8 mouse cellular contexts compared by ENCODE assay signal in genomic region chr7:127801010-127801621, GRCm38 (mm10). TPM values are rescaled to one million over a fixed set of nuclear protein-coding genes. Genes with fewer than 3 reads are reported as not detected.
DNase-seq lines count a peak whose midpoint lies in the region; ATAC-seq and TF ChIP-seq lines count a peak whose summit lies in the region.

No protein-coding gene starts in this region.

- no peaks in the 10 kb centered on the region for H3K27me3 ChIP-seq in hindbrain, embryonic 13.5 days
- no peaks in the 10 kb centered on the region for H3K27me3 ChIP-seq in hindbrain, embryonic 10.5 days (ENCODE audit: insufficient read depth, poor library complexity, severe bottlenecking)
- no peaks in the 10 kb centered on the region for H3K27me3 ChIP-seq in limb, embryonic 10.5 days (ENCODE audit: low read depth, poor library complexity, severe bottlenecking)
- no peaks in the 10 kb centered on the region for H3K27me3 ChIP-seq in stomach, embryonic 15.5 days (replicated peaks)

- H3K4me1 ChIP-seq in hindbrain, embryonic 13.5 days (replicated peaks): peaks cover 9% of the 10 kb centered on the region
- H3K4me1 ChIP-seq in hindbrain, embryonic 10.5 days (replicated peaks): 0 out of 2 replicates have a peak, but pooled peaks cover 11% of the 10 kb centered on the region
- no peaks in the 10 kb centered on the region for H3K4me1 ChIP-seq in cortical plate, adult 2 months (ENCODE audit: control insufficient read depth, insufficient read depth, low read length)
- peaks cover 12% of the 10 kb centered on the region for H3K4me1 ChIP-seq in limb, embryonic 10.5 days
- H3K4me1 ChIP-seq in stomach, embryonic 15.5 days: peaks cover 16% of the 10 kb centered on the region; the same call in 1 of the 2 replicates

- peaks cover 82% of the 10 kb centered on the region for H3K36me3 ChIP-seq in hindbrain, embryonic 13.5 days
- H3K36me3 ChIP-seq in hindbrain, embryonic 10.5 days: peaks cover 90% of the 10 kb centered on the region
- H3K36me3 ChIP-seq in limb, embryonic 10.5 days: peaks cover 81% of the 10 kb centered on the region
- peaks cover 33% of the 10 kb centered on the region for H3K36me3 ChIP-seq in stomach, embryonic 15.5 days

- no peak for DNase-seq in hindbrain, embryonic 10.5 days (ENCODE audit: low spot score)
- DNase-seq in MN1 (ENCODE audit: low spot score): peak; percentile 73
- DNase-seq in limb, embryonic 10.5 days (ENCODE audit: low spot score): no peak
- no peak for DNase-seq in left cerebral cortex, adult 11 months (ENCODE audit: low spot score)
- DNase-seq in spleen, adult 18-20 months: no peak

- 90% methylated on average over 8 of the region's 8 CpGs for WGBS in hindbrain, embryonic 13.5 days
- WGBS in hindbrain, embryonic 10.5 days: 92% methylated on average over 8 of the region's 8 CpGs
- 90% methylated on average over 8 of the region's 8 CpGs for WGBS in limb, embryonic 10.5 days
- 83% methylated on average over 8 of the region's 8 CpGs for WGBS in stomach, embryonic 15.5 days

- no peak for ATAC-seq in hindbrain, embryonic 13.5 days (ENCODE audit: low FRiP score)
- 0 out of 2 replicates have a peak, but pooled peaks have one; percentile 8 for ATAC-seq in stomach, embryonic 15.5 days (ENCODE audit: insufficient read depth, low FRiP score, low read depth)

- no peak overlapping the region; the same call in 1 of the 2 replicates for H3K27ac ChIP-seq in hindbrain, embryonic 13.5 days
- no peak overlapping the region for H3K27ac ChIP-seq in hindbrain, embryonic 10.5 days
- peak overlapping the region; percentile 47; the same call in 1 of the 2 replicates for H3K27ac ChIP-seq in cortical plate, adult 2 months (ENCODE audit: insufficient read depth, low read length)
- no peak overlapping the region for H3K27ac ChIP-seq in limb, embryonic 10.5 days
- peak overlapping the region; percentile 8; the same call in 1 of the 2 replicates for H3K27ac ChIP-seq in stomach, embryonic 15.5 days

- TF ChIP-seq POLR2A in cortical plate, adult 2 months (IDR thresholded peaks at IDR 0.05; ENCODE audit: extremely low read depth, insufficient read depth, low read length): peak; percentile 17; the same call in 1 of the 2 replicates

- TF ChIP-seq CTCF in cortical plate, adult 2 months (IDR thresholded peaks at IDR 0.05; ENCODE audit: extremely low read depth, insufficient read depth, low read length): no peak

- no peak overlapping the region for H3K4me3 ChIP-seq in hindbrain, embryonic 13.5 days
- H3K4me3 ChIP-seq in hindbrain, embryonic 10.5 days: no peak overlapping the region
- no peak overlapping the region; the same call in 1 of the 2 replicates for H3K4me3 ChIP-seq in cortical plate, adult 2 months (ENCODE audit: insufficient read depth, low read length)
- 0 out of 2 replicates have a peak overlapping the region, but pooled peaks have one; percentile 22 for H3K4me3 ChIP-seq in limb, embryonic 10.5 days
- H3K4me3 ChIP-seq in stomach, embryonic 15.5 days (replicated peaks): peak overlapping the region; percentile 31; the same call in 1 of the 2 replicates

- no peaks in the 10 kb centered on the region for H3K9me3 ChIP-seq in hindbrain, embryonic 13.5 days
- H3K9me3 ChIP-seq in hindbrain, embryonic 10.5 days: no peaks in the 10 kb centered on the region
- no peaks in the 10 kb centered on the region for H3K9me3 ChIP-seq in limb, embryonic 10.5 days (replicated peaks)
- no peaks in the 10 kb centered on the region for H3K9me3 ChIP-seq in stomach, embryonic 15.5 days

- H3K4me2 ChIP-seq in hindbrain, embryonic 13.5 days: peak overlapping the region; percentile 35
- H3K4me2 ChIP-seq in stomach, embryonic 15.5 days: peak overlapping the region; percentile 51

- H3K9ac ChIP-seq in hindbrain, embryonic 13.5 days: peak overlapping the region; percentile 58
- H3K9ac ChIP-seq in stomach, embryonic 15.5 days: no peak overlapping the region

RNA-seq across cellular contexts. Expression of gene Hsd3b7, which starts 0.7 kb away (rescaled TPM):
- 9.6 TPM in 2 replicates for polyA plus RNA-seq in hindbrain, embryonic 13.5 days (2015; fragmentation: Nextera tagmentation; extraction: Ambion mirVana)
- polyA plus RNA-seq in hindbrain, embryonic 10.5 days (2016; fragmentation: Nextera tagmentation; extraction: Ambion mirVana): 7.4 and 7.8 TPM in 2 replicates
- polyA plus RNA-seq in cortical plate, adult 2 months (2012; rRNA removed): 14.2 and 14.5 TPM in 2 replicates
- 5.5 and 8.2 TPM in 2 replicates for polyA plus RNA-seq in limb, embryonic 10.5 days (2016; fragmentation: Nextera tagmentation; extraction: Ambion mirVana)
- polyA plus RNA-seq in stomach, embryonic 15.5 days (2015; fragmentation: Nextera tagmentation; extraction: Ambion mirVana): 27.4 and 31.8 TPM in 2 replicates

RNA-seq across cellular contexts. Expression of gene Gm49388, which starts 15.7 kb away (rescaled TPM):
- polyA plus RNA-seq in hindbrain, embryonic 13.5 days (2015; fragmentation: Nextera tagmentation; extraction: Ambion mirVana): not detected in 2 replicates
- polyA plus RNA-seq in hindbrain, embryonic 10.5 days (2016; fragmentation: Nextera tagmentation; extraction: Ambion mirVana): not detected in 2 replicates
- polyA plus RNA-seq in cortical plate, adult 2 months (2012; rRNA removed): not detected in 2 replicates
- not detected in 2 replicates for polyA plus RNA-seq in limb, embryonic 10.5 days (2016; fragmentation: Nextera tagmentation; extraction: Ambion mirVana)
- polyA plus RNA-seq in stomach, embryonic 15.5 days (2015; fragmentation: Nextera tagmentation; extraction: Ambion mirVana): not detected in 2 replicates

RNA-seq across cellular contexts. Expression of gene Stx4a, which starts 23.0 kb away (rescaled TPM):
- 22.2 and 24.3 TPM in 2 replicates for polyA plus RNA-seq in hindbrain, embryonic 13.5 days (2015; fragmentation: Nextera tagmentation; extraction: Ambion mirVana)
- polyA plus RNA-seq in hindbrain, embryonic 10.5 days (2016; fragmentation: Nextera tagmentation; extraction: Ambion mirVana): 15.2 and 21.6 TPM in 2 replicates
- 118 and 122 TPM in 2 replicates for polyA plus RNA-seq in cortical plate, adult 2 months (2012; rRNA removed)
- 20.2 and 28.5 TPM in 2 replicates for polyA plus RNA-seq in limb, embryonic 10.5 days (2016; fragmentation: Nextera tagmentation; extraction: Ambion mirVana)
- polyA plus RNA-seq in stomach, embryonic 15.5 days (2015; fragmentation: Nextera tagmentation; extraction: Ambion mirVana): 45.3 and 48.1 TPM in 2 replicates

RNA-seq across cellular contexts. Expression of gene Stx1b, which starts 23.2 kb away (rescaled TPM):
- 38.7 and 40.9 TPM in 2 replicates for polyA plus RNA-seq in hindbrain, embryonic 13.5 days (2015; fragmentation: Nextera tagmentation; extraction: Ambion mirVana)
- polyA plus RNA-seq in hindbrain, embryonic 10.5 days (2016; fragmentation: Nextera tagmentation; extraction: Ambion mirVana): 5.0 and 8.5 TPM in 2 replicates
- polyA plus RNA-seq in cortical plate, adult 2 months (2012; rRNA removed): 381 and 383 TPM in 2 replicates
- polyA plus RNA-seq in limb, embryonic 10.5 days (2016; fragmentation: Nextera tagmentation; extraction: Ambion mirVana): 3.9 and 9.3 TPM in 2 replicates
- polyA plus RNA-seq in stomach, embryonic 15.5 days (2015; fragmentation: Nextera tagmentation; extraction: Ambion mirVana): 3.2 and 3.4 TPM in 2 replicates

RNA-seq across cellular contexts. Expression of gene Setd1a, which starts 24.6 kb away (rescaled TPM):
- 17.8 and 20.9 TPM in 2 replicates for polyA plus RNA-seq in hindbrain, embryonic 13.5 days (2015; fragmentation: Nextera tagmentation; extraction: Ambion mirVana)
- polyA plus RNA-seq in hindbrain, embryonic 10.5 days (2016; fragmentation: Nextera tagmentation; extraction: Ambion mirVana): 16.5 and 18.7 TPM in 2 replicates
- 15.7 and 16.4 TPM in 2 replicates for polyA plus RNA-seq in cortical plate, adult 2 months (2012; rRNA removed)
- polyA plus RNA-seq in limb, embryonic 10.5 days (2016; fragmentation: Nextera tagmentation; extraction: Ambion mirVana): 21.9 and 24.2 TPM in 2 replicates
- 21.1 and 25.0 TPM in 2 replicates for polyA plus RNA-seq in stomach, embryonic 15.5 days (2015; fragmentation: Nextera tagmentation; extraction: Ambion mirVana)

Comparison
In these comparisons a context has a peak if more than half of its experiments do, and no peak if none do; other contexts are left out.
1. H3K27ac ChIP-seq: peak in cortical plate, adult 2 months (single experiment) and stomach, embryonic 15.5 days (single experiment); none in hindbrain, embryonic 13.5 days (single experiment), hindbrain, embryonic 10.5 days (single experiment) and limb, embryonic 10.5 days (single experiment).
2. H3K4me3 ChIP-seq: peak in limb, embryonic 10.5 days (single experiment) and stomach, embryonic 15.5 days (single experiment); none in hindbrain, embryonic 13.5 days (single experiment), hindbrain, embryonic 10.5 days (single experiment) and cortical plate, adult 2 months (single experiment).